Mouse (Mus musculus): Measurements from ENCODE around the gene Sdc3.

DNA sequence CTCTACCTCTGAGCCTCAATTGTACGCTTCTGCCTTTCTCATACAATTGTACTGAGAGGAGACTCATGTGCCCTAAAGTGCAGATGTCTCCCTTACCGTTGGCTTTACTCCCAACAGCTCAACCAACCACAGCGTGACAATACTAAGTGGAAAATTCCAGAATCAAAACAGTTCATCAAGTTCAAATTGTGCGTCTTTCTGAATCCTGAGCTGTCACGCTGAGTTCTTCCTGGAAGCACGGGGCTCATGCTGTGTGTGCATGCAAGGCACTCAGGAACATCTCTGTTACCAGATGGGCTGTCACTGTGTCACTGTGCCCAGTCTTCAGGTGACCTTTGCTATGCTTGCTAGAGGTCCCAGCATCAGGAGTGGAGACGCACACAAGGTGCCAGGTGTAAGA lies 13.4 kb downstream of the Sdc3 start:
- no peak for TF ChIP-seq CTCF (IDR thresholded peaks at IDR 0.05; ENCODE audit: low read depth)
- no peak for TF ChIP-seq EP300 (IDR thresholded peaks at IDR 0.05; ENCODE audit: low read depth)
